ENCODE assay signal across 18 mouse cellular contexts in the genomic region with DNA sequence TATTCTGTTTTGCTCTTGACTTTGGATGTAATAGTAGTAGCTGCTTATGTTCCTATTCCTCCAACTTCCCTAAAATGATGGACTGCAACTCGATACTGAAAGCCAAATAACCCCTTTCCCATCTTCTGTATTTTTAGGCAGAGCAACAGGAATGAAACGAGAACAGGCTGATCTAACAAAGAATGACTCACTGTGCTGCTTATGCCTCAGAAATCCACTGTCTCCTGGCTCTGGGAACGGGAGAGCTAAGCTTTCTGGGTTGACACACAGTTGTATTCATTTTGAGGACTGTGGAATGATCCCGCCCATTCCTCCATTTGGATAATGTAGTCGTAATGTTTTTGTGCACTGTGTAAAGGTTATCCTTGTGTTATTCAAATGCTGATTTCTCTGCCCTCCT.
"Had no signal": no experiment of that assay in that cellular context is flagged by ENCODE, and none has a peak within 500 bp of the region (broad histone marks: within the 10 kb centered on the region; RNA-seq: fewer than 3 reads in every experiment).

No protein-coding gene starts in this region.

- H3K4me3 ChIP-seq: liver, embryonic 13.5 days; neural tube, embryonic 12.5 days; neural tube, embryonic 15.5 days; stomach, embryonic 15.5 days had no signal

- H3K4me1 ChIP-seq: liver, embryonic 13.5 days; stomach, embryonic 15.5 days had no signal

- H3K9ac ChIP-seq: liver, embryonic 13.5 days; neural tube, embryonic 12.5 days; neural tube, embryonic 15.5 days; stomach, embryonic 15.5 days had no signal

- DNase-seq: kidney, adult 2 months; kidney, postnatal 25 days; liver, embryonic 13.5 days; lung, adult 2 months; lung, postnatal 14 days; lung, postnatal 4 days; midbrain, embryonic 14.5 days; right cerebral cortex, postnatal 14 days; spleen, adult 18-20 months; thymus, adult 2 months; thymus, postnatal 14 days; thymus, postnatal 4 days had no signal

- H3K4me2 ChIP-seq: liver, embryonic 13.5 days; midbrain, embryonic 11.5 days; neural tube, embryonic 12.5 days; neural tube, embryonic 15.5 days; stomach, embryonic 15.5 days had no signal

- H3K27me3 ChIP-seq: liver, embryonic 13.5 days; neural tube, embryonic 12.5 days; neural tube, embryonic 15.5 days; stomach, embryonic 15.5 days had no signal

- ATAC-seq: intestine, embryonic 16.5 days had no signal

- H3K36me3 ChIP-seq: liver, embryonic 13.5 days; neural tube, embryonic 12.5 days; neural tube, embryonic 15.5 days; stomach, embryonic 15.5 days had no signal

- H3K27ac ChIP-seq: kidney, postnatal 0 days; liver, embryonic 13.5 days; neural tube, embryonic 12.5 days; neural tube, embryonic 15.5 days; stomach, embryonic 15.5 days had no signal

- H3K9me3 ChIP-seq: neural tube, embryonic 12.5 days; neural tube, embryonic 15.5 days; stomach, embryonic 15.5 days had no signal
